Mouse (Mus musculus): Measurements from ENCODE around the gene Pigyl.

GRCm38 (mm10) chr9:22135644-22136390, 20.8 kb upstream of the Pigyl start, which contains the start of gene Acp5:
- TF ChIP-seq CTCF (IDR thresholded peaks at IDR 0.05; ENCODE audit: insufficient read depth, low read length) (no peak), POLR2A (IDR thresholded peaks at IDR 0.05; ENCODE audit: borderline replicate concordance, extremely low read depth, low read depth, low read length) (no peak)

Data from lung, adult 2 months (tissue).